Mouse (Mus musculus): ENCODE data around the gene Ptprm. TPM values are rescaled to one million over a fixed set of nuclear protein-coding genes. Genes with fewer than 3 reads are reported as not detected.

Gene Ptprm
- total and polyA plus RNA-seq, 3 experiments: not detected

DNA sequence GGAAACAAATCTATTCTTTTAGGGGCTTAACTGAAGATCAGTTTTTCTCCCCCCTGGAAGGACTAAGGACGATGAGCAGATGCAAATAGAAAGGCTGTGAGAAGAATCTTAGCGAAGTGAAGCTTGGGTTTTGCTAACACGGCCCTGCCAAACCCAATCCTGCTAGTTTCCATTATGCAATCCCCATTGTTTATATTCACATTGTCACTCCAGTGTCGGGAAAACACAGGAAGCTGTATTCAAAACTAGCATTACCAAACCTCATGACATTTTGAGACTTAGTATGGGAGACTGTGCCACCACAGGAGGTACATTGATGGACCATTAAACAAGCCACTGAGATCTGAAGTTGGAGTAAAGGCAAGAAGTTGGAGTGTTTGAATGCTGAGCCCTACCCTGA lies 322.9 kb downstream of the Ptprm start:
- Histone ChIP-seq H3K4me1 (ENCODE audit: control insufficient read depth in 1 of 2, insufficient read depth in 2 of 2, low read length in 2 of 2) (no peaks in the 10 kb centered on the region), H3K27ac (ENCODE audit: control insufficient read depth, low read depth, low read length) (no peak overlapping the region), H3K79me2 (ENCODE audit: control insufficient read depth, insufficient read depth, low read length, poor library complexity) (no peaks in the 10 kb centered on the region), H3K4me3 (ENCODE audit: control insufficient read depth in 1 of 2, insufficient read depth in 1 of 2, low read depth in 2 of 2, low read length in 2 of 2) (no peak overlapping the region), H3K9ac (ENCODE audit: control insufficient read depth, low read depth, low read length, poor library complexity, severe bottlenecking) (no peak overlapping the region), H3K27me3 (ENCODE audit: control insufficient read depth in 1 of 2, insufficient read depth in 2 of 2, low read length in 2 of 2) (no peaks in the 10 kb centered on the region), H3K36me3 (ENCODE audit: control insufficient read depth in 1 of 2, insufficient read depth in 2 of 2, low read length in 2 of 2) (no peaks in the 10 kb centered on the region), H3K9me3 (replicated peaks; ENCODE audit: insufficient read depth, low read length) (no peaks in the 10 kb centered on the region)
- DNase-seq (ENCODE audit: low read depth, low spot score): no peak
- TF ChIP-seq RAD21 (IDR thresholded peaks at IDR 0.05; ENCODE audit: low read depth, low read length): no peak
- no peak for TF ChIP-seq NELFE (IDR thresholded peaks at IDR 0.05; ENCODE audit: low read depth, low read length)
- no peak for TF ChIP-seq POLR2A (IDR thresholded peaks at IDR 0.05; ENCODE audit: control insufficient read depth in 1 of 2, insufficient read depth in 1 of 2, low read depth in 1 of 2, low read length in 2 of 2, poor library complexity in 1 of 2)
- TF ChIP-seq ZKSCAN1 (IDR thresholded peaks at IDR 0.05; ENCODE audit: low read depth, low read length): no peak
- TF ChIP-seq MAX (IDR thresholded peaks at IDR 0.05; ENCODE audit: low read length): no peak
- TF ChIP-seq TCF12 (IDR thresholded peaks at IDR 0.05; ENCODE audit: low read depth, low read length): no peak
- no peak for TF ChIP-seq CHD1 (IDR thresholded peaks at IDR 0.05; ENCODE audit: low read depth, low read length)
- TF ChIP-seq JUND (IDR thresholded peaks at IDR 0.05; ENCODE audit: low read depth, low read length): no peak
- no peak for TF ChIP-seq USF1 (IDR thresholded peaks at IDR 0.05; ENCODE audit: low read depth, low read length)
- no peak for TF ChIP-seq MXI1 (IDR thresholded peaks at IDR 0.05; ENCODE audit: low read depth, low read length)
- TF ChIP-seq MAZ (IDR thresholded peaks at IDR 0.05; ENCODE audit: low read depth, low read length): no peak
- TF ChIP-seq RCOR1 (IDR thresholded peaks at IDR 0.05; ENCODE audit: low read depth, low read length): no peak
- TF ChIP-seq UBTF (IDR thresholded peaks at IDR 0.05; ENCODE audit: borderline replicate concordance, insufficient read depth, low read depth, low read length): no peak
- TF ChIP-seq MYC (IDR thresholded peaks at IDR 0.05; ENCODE audit: low read depth, low read length): no peak
- TF ChIP-seq TAL1 (IDR thresholded peaks at IDR 0.05; ENCODE audit: low read length): no peak
- no peak for TF ChIP-seq ZMIZ1 (IDR thresholded peaks at IDR 0.05; ENCODE audit: low read depth, low read length)
- no peak for TF ChIP-seq USF2 (IDR thresholded peaks at IDR 0.05; ENCODE audit: borderline replicate concordance in 1 of 2, insufficient read depth in 1 of 2, low read depth in 1 of 2, low read length in 2 of 2)
- TF ChIP-seq GABPA (IDR thresholded peaks at IDR 0.05; ENCODE audit: low read depth, low read length): no peak
- TF ChIP-seq E2F4 (IDR thresholded peaks at IDR 0.05; ENCODE audit: borderline replicate concordance, low read depth, low read length): no peak

DNA sequence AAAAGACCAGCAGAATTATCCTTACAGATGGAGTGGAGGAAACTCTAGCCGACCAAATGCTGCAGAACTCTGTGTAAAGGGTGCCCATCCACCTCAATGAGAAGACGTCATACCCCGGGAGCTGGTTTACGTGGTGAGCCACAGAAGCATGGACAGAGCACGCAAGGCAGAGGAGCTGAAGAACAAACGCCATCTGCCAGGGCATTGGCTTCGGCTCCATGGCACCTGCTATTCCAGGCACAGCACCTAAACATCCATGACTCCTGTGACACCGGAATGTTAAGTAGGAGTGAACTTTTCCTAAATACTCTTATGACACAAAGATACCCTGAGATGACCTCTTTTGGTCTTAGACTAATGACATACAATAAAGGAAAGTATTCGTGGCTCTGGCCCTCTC lies 327.0 kb downstream of the Ptprm start:
- TF ChIP-seq TBP (IDR thresholded peaks at IDR 0.05; ENCODE audit: low read depth, low read length): no peak
- no peak for TF ChIP-seq MAFK (IDR thresholded peaks at IDR 0.05; ENCODE audit: borderline replicate concordance, low read depth, low read length)
- no peak for TF ChIP-seq GATA1 (IDR thresholded peaks at IDR 0.05; ENCODE audit: low read depth, low read length)
- no peak for TF ChIP-seq MYB (IDR thresholded peaks at IDR 0.05; ENCODE audit: low read depth, low read length)
- TF ChIP-seq RCOR1 (IDR thresholded peaks at IDR 0.05; ENCODE audit: low read depth, low read length): no peak
- Histone ChIP-seq H3K9ac (ENCODE audit: control insufficient read depth, low read depth, low read length, poor library complexity, severe bottlenecking) (no peak overlapping the region), H3K79me2 (ENCODE audit: control insufficient read depth, insufficient read depth, low read length, poor library complexity) (no peaks in the 10 kb centered on the region), H3K27me3 (ENCODE audit: control insufficient read depth in 1 of 2, insufficient read depth in 2 of 2, low read length in 2 of 2) (no peaks in the 10 kb centered on the region), H3K9me3 (replicated peaks; ENCODE audit: insufficient read depth, low read length) (no peaks in the 10 kb centered on the region), H3K27ac (ENCODE audit: control insufficient read depth, low read depth, low read length) (no peak overlapping the region), H3K4me3 (ENCODE audit: control insufficient read depth in 1 of 2, insufficient read depth in 1 of 2, low read depth in 2 of 2, low read length in 2 of 2) (no peak overlapping the region), H3K4me1 (ENCODE audit: control insufficient read depth in 1 of 2, insufficient read depth in 2 of 2, low read length in 2 of 2) (no peaks in the 10 kb centered on the region), H3K36me3 (ENCODE audit: control insufficient read depth in 1 of 2, insufficient read depth in 2 of 2, low read length in 2 of 2) (no peaks in the 10 kb centered on the region)
- no peak for DNase-seq (ENCODE audit: low read depth, low spot score)
